ENCODE assay signal across 21 mouse cellular contexts in genomic region chr16:57671637-57672036, GRCm38 (mm10).
A peak's percentile ranks its signal among the peaks of the same experiment; 100 is the strongest.
DNase-seq lines count a peak whose midpoint lies in the region; ATAC-seq and TF ChIP-seq lines count a peak whose summit lies in the region.
"Had no signal": no experiment of that assay in that cellular context is flagged by ENCODE, and none has a peak within 500 bp of the region (broad histone marks: within the 10 kb centered on the region; RNA-seq: fewer than 3 reads in every experiment).

No protein-coding gene starts in this region.

- no peak overlapping the region for H3K4me2 ChIP-seq in intestine, embryonic 15.5 days (replicated peaks)
- H3K4me2 ChIP-seq: embryonic facial prominence, embryonic 13.5 days; heart, embryonic 11.5 days had no signal

- no peak for ATAC-seq in intestine, embryonic 15.5 days
- ATAC-seq: forebrain, embryonic 14.5 days; hindbrain, embryonic 16.5 days; inflammation-experienced regulatory T-cells, adult 6 months had no signal

- peak overlapping the region; percentile 100 for H3K27ac ChIP-seq in embryonic fibroblast, embryonic 13.5 days (ENCODE audit: insufficient read depth, low read length)
- H3K27ac ChIP-seq in intestine, embryonic 15.5 days = no peak overlapping the region
- H3K27ac ChIP-seq: embryonic facial prominence, embryonic 13.5 days; forebrain, embryonic 10.5 days had no signal

- H3K9me3 ChIP-seq in intestine, embryonic 15.5 days = no peaks in the 10 kb centered on the region
- H3K9me3 ChIP-seq: embryonic facial prominence, embryonic 13.5 days; forebrain, embryonic 10.5 days had no signal

- TF ChIP-seq CTCF in C2C12 (IDR thresholded peaks at IDR 0.05; ENCODE audit: control insufficient read depth, insufficient read depth, insufficient read length) = no peak
- TF ChIP-seq CTCF in embryonic fibroblast, embryonic 13.5 days (IDR thresholded peaks at IDR 0.05; ENCODE audit: borderline replicate concordance, insufficient read depth, low read length) = no peak

- DNase-seq in adrenal gland, adult 2 months = peak; percentile 39
- no peak for DNase-seq in adrenal gland, postnatal 25 days
- DNase-seq in 3134 (ENCODE audit: extremely low read depth, insufficient read length, low spot score) = peak; percentile 66
- DNase-seq in urinary bladder, adult 18-20 months (ENCODE audit: low spot score in 2 of 2) = no peak
- no peak for DNase-seq in spleen, postnatal 10 days (ENCODE audit: low spot score in 2 of 2)
- DNase-seq: B cell, adult 2 months; cerebellum, adult 18-20 months; cerebellum, adult 9-11 months; cerebellum, postnatal 36 days; gastrocnemius, postnatal 36 days; heart, postnatal 36 days; kidney, adult 11 months had no signal

- H3K36me3 ChIP-seq in C2C12 (ENCODE audit: control insufficient read depth, insufficient read depth) = peaks cover 21% of the 10 kb centered on the region
- H3K36me3 ChIP-seq in intestine, embryonic 15.5 days = no peaks in the 10 kb centered on the region
- H3K36me3 ChIP-seq: embryonic facial prominence, embryonic 13.5 days; forebrain, embryonic 10.5 days had no signal

- no peaks in the 10 kb centered on the region for H3K27me3 ChIP-seq in C2C12 (ENCODE audit: control insufficient read depth, insufficient read depth, insufficient read length)
- H3K27me3 ChIP-seq in intestine, embryonic 15.5 days (replicated peaks) = no peaks in the 10 kb centered on the region
- H3K27me3 ChIP-seq: embryonic facial prominence, embryonic 13.5 days had no signal

- H3K79me2 ChIP-seq in C2C12 (ENCODE audit: control insufficient read depth, insufficient read depth) = no peaks in the 10 kb centered on the region

- H3K4me1 ChIP-seq in embryonic fibroblast, embryonic 13.5 days (ENCODE audit: control insufficient read depth, insufficient read depth, low read length) = peaks cover 8% of the 10 kb centered on the region
- no peaks in the 10 kb centered on the region for H3K4me1 ChIP-seq in intestine, embryonic 15.5 days (replicated peaks)
- H3K4me1 ChIP-seq: forebrain, embryonic 10.5 days had no signal

- H3K9ac ChIP-seq in intestine, embryonic 15.5 days = no peak overlapping the region
- H3K9ac ChIP-seq: embryonic facial prominence, embryonic 13.5 days had no signal

- no peak overlapping the region for H3K4me3 ChIP-seq in C2C12 (ENCODE audit: insufficient read depth, poor library complexity, severe bottlenecking)
- H3K4me3 ChIP-seq in embryonic fibroblast, embryonic 13.5 days (ENCODE audit: insufficient read depth, low read length) = no peak overlapping the region
- no peak overlapping the region for H3K4me3 ChIP-seq in intestine, embryonic 15.5 days (replicated peaks)
- H3K4me3 ChIP-seq: embryonic facial prominence, embryonic 13.5 days; forebrain, embryonic 10.5 days had no signal

- 83% methylated on average over 2 of the region's 2 CpGs for WGBS in intestine, embryonic 15.5 days

- no peaks in the 10 kb centered on the region for H3K79me3 ChIP-seq in C2C12 (ENCODE audit: low read depth)

- H3ac ChIP-seq in C2C12 (ENCODE audit: control insufficient read depth, insufficient read length, low read depth) = no peak overlapping the region

- TF ChIP-seq POLR2A in embryonic fibroblast, embryonic 13.5 days (IDR thresholded peaks at IDR 0.05; ENCODE audit: low read depth, low read length) = no peak

TF ChIP-seq in C2C12, 6 proteins besides CTCF, POLR2A, EP300 and RAD21:
- TF ChIP-seq USF1 (IDR thresholded peaks at IDR 0.05; ENCODE audit: low read depth) (no peak), FOSL1 (IDR thresholded peaks at IDR 0.05; ENCODE audit: insufficient read depth, low read length, poor library complexity, severe bottlenecking) (peak; percentile 96), MAX (IDR thresholded peaks at IDR 0.05) (no peak), MYOD1 (IDR thresholded peaks at IDR 0.05; ENCODE audit: control insufficient read depth, insufficient read length, low read depth) (peak; percentile 35), CEBPB (IDR thresholded peaks at IDR 0.05; ENCODE audit: low read depth) (no peak), MYOG (IDR thresholded peaks at IDR 0.05; ENCODE audit: control insufficient read depth, extremely low read depth, insufficient read length) (no peak)

Comparison
In these comparisons a context has a peak if more than half of its experiments do, and no peak if none do; other contexts are left out.
1. DNase-seq: peak in adrenal gland, adult 2 months (single experiment) and 3134 (single experiment); none in adrenal gland, postnatal 25 days (single experiment), urinary bladder, adult 18-20 months (0 of 2) and spleen, postnatal 10 days (0 of 2).